Mouse (Mus musculus) Patski (cell line): ENCODE data around the gene 4930447F04Rik. TPM values are rescaled to one million over a fixed set of nuclear protein-coding genes. Genes with fewer than 3 reads are reported as not detected.

ENCODE experiments used
- ATAC-seq: fragments of 100-300 bp; one replicate; pipeline ENCODE4 v1.8.0; 2021
- CTCF ChIA-PET: fragments of 350-600 bp; sonication (Branson Sonifier 250); formaldehyde crosslinking; loops from one replicate; lab custom pipeline; 2022; ENCODE audit warnings: inconsistent platforms; lab: Charles Lee
- POLR2A ChIA-PET: fragments of 350-600 bp; sonication (Branson Sonifier 250); formaldehyde crosslinking; loops from one replicate; lab custom pipeline; 2022; ENCODE audit warnings: antibody characterized with exemption, inconsistent platforms; lab: Charles Lee
- DNase-seq: peaks from one replicate; pipeline ENCODE4 v3.0.0-alpha.2; 2011; ENCODE audit warnings: low read depth, low spot score
- H3K27me3 ChIP-seq: fragments of 371-371 bp; one replicate; pipeline ENCODE4 v1.5.1; 2021
- CTCF ChIP-seq: fragments of 100-300 bp; IDR thresholded peaks from one replicate; pipeline ENCODE4 v1.5.1; 2021
- in situ Hi-C: fragments of 300-500 bp; cut with MboI; formaldehyde crosslinking; loops from 3 replicates; pipeline ENCODE4 v1.11.1; 2018; ENCODE audit warnings: low pct_unique_long_range_greater_than_20kb, mixed read lengths
- polyA plus RNA-seq: library from polyadenylated mRNA; unstranded; gene quantifications from one replicate; pipeline ENCODE4 v1.2.3, GENCODE M21; 2021

4930447F04Rik gene
- not detected for polyA plus RNA-seq

- no peak for TF ChIP-seq CTCF
- POLR2A ChIA-PET: no interaction called here
- CTCF ChIA-PET: no interaction called here
- ATAC-seq: no peak
- in situ Hi-C loops: no loop called here
- peaks cover 7% of the 10 kb centered on the region for H3K27me3 ChIP-seq
- DNase-seq: no peak
These were observed at the start of gene 4930447F04Rik for GRCm38 (mm10) chrX:66304124-66304523. 4930447F04Rik (minus strand) TSS chrX:66304224.
